Mouse (Mus musculus) splenic B cell, adult 2 months (primary cell): ENCODE measurements around the gene Dnajc25.

Source experiments
- DNase-seq: peaks from one replicate; pipeline ENCODE4 v3.0.0-alpha.2; 2011; ENCODE audit warnings: low read depth, low spot score
- H3K27me3 ChIP-seq: 2 replicates; pipeline ENCODE4 v1.6.1; 2012; ENCODE audit warnings: mild to moderate bottlenecking, low read length, moderate library complexity, mixed read lengths; ENCODE audit not compliant: control insufficient read depth, poor library complexity, insufficient read depth, severe bottlenecking
- H3K36me3 ChIP-seq: 2 replicates; pipeline ENCODE4 v1.6.1; 2012; ENCODE audit warnings: mild to moderate bottlenecking, low read length, moderate library complexity, mixed read lengths; ENCODE audit not compliant: control insufficient read depth, poor library complexity, insufficient read depth, severe bottlenecking

Dnajc25 gene

DNA sequence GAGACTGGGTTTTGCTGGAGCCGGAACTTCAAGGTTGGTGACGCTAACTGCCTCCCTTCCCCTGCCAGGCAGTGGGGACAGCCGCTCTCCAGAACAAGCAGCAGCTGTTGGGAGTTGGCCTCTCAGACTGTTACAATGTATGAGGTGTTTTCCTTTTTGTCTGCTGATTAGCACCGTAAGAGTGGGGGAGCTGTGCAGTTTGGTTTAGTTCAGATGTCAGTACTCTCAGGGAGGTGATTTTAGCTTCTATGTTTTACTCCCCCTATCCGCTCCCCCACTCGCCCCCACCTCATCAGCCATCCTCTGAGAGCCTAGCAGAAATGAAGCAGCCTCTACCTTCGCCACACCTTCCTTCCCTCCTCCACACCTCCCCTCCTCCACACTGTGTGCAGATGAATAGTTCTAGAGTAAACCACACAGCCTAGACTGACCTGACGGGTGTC, 410 bp downstream of the Dnajc25 start:
- no peaks in the 10 kb centered on the region for H3K27me3 ChIP-seq
- DNase-seq, result no peak

GRCm38 (mm10) chr4:58997081-58997480, 2.2 kb downstream of the Dnajc25 start:
- no peak for DNase-seq
- Histone ChIP-seq H3K36me3 (no peaks in the 10 kb centered on the region), H3K27me3 (no peaks in the 10 kb centered on the region)

More for the DNA sequence above, 410 bp downstream of the Dnajc25 start:
- no peaks in the 10 kb centered on the region for H3K36me3 ChIP-seq

- no peaks in the 10 kb centered on the region for H3K36me3 ChIP-seq
- DNase-seq, result no peak
- H3K27me3 ChIP-seq, result no peaks in the 10 kb centered on the region
Measured at GRCm38 (mm10) chr4:58998688-58999087, 3.8 kb downstream of the Dnajc25 start.

GRCm38 (mm10) chr4:58999686-59000085, 4.8 kb downstream of the Dnajc25 start:
- DNase-seq, result peak; percentile 85
- no peaks in the 10 kb centered on the region for H3K36me3 ChIP-seq
- H3K27me3 ChIP-seq, result no peaks in the 10 kb centered on the region

DNA sequence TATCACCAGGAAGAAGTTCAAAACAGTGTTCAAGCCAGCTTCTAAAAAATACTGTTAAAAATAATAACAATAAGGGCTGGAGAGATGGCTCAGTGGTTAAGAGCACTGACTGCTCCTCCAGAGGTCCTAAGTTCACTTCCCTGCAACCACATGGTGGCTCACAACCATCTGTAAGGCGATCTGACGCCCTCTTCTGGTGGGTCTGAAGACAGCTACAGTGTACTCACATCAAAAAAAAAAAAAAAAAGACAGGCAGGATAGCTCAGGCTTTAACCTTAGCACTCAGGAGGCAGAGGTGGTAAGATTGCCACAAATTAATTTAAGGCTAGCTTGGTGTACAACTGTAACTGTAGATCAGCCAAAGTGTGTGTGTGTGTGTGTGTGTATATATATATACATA, 5.8 kb downstream of the Dnajc25 start:
- H3K27me3 ChIP-seq, result no peaks in the 10 kb centered on the region
- peak; percentile 89 for DNase-seq
- no peaks in the 10 kb centered on the region for H3K36me3 ChIP-seq

GRCm38 (mm10) chr4:59002948-59003805, 8.3 kb downstream of the Dnajc25 start, which contains the start of gene Gm20503:
Gene Gm20503 (plus strand): TSS chr4:59003210.
- H3K36me3 ChIP-seq, result no peaks in the 10 kb centered on the region
- H3K27me3 ChIP-seq, result no peaks in the 10 kb centered on the region
- peak; percentile 95 for DNase-seq

DNA sequence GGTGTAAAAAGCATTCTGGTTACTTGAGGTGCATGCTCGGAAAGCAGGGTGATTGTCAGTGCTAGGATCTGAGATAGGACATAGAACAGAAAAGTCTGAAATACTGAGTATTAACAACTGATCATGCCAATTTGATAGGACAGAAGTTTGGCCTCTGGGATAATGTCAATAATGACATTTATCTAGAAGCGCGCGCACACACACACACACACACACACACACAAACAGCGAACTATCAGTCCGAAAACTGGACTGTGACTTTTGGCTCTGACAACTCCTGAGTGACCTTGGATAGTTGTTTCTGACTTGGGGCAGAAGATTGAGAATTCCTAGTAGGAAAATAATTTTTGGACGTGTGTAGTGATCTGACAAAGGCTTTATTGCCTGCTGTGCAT, 8.9 kb downstream of the Dnajc25 start:
- no peaks in the 10 kb centered on the region for H3K27me3 ChIP-seq
- no peaks in the 10 kb centered on the region for H3K36me3 ChIP-seq
- no peak for DNase-seq

- Histone ChIP-seq H3K27me3 (no peaks in the 10 kb centered on the region; the same call in 1 of the 2 replicates), H3K36me3 (no peaks in the 10 kb centered on the region)
- no peak for DNase-seq
Measured at GRCm38 (mm10) chr4:59006211-59006610, 11.3 kb downstream of the Dnajc25 start.

DNA sequence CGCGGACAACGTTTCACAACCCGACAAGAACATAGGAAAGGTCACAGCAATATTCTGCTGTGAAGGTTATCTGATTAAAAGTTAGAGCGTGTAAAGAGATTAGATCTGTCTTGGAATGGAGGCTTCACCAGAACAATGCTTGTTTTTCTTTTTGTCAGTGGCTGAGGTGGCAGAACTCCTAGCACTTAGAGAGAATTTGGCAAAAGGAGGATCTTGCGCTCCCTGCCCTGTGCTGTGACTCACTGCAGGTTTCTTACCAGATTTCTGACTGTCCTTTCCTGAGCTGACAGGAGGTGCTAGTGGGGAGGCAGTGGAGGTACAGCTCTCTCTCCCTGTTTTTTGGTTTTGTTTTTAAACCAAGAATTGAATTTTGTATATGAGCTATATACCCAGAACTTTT, 12.2 kb downstream of the Dnajc25 start:
- Histone ChIP-seq H3K36me3 (no peaks in the 10 kb centered on the region), H3K27me3 (no peaks in the 10 kb centered on the region; the same call in 1 of the 2 replicates)
- no peak for DNase-seq

DNA sequence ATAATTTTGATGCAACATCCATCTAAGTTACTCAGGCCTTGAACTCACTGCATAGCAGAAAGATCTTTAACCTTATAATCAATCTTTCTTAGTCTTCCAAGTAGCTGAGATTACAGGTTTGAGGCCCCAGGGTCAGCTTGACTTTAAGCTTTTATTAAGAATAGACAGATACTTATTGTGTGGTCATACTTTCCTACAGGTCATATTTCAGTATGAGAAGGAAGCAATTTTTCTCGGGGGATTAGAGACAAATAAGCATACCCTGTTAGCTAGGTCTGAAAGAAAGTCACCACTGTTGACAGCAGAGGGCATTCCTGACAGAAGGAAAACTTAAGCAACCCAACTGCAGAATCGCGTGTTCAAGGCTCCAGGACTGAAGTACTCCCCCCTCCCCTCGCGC, 13.1 kb downstream of the Dnajc25 start:
- DNase-seq, result no peak
- Histone ChIP-seq H3K36me3 (no peaks in the 10 kb centered on the region), H3K27me3 (no peaks in the 10 kb centered on the region; the same call in 1 of the 2 replicates)

GRCm38 (mm10) chr4:59009186-59009585, 14.3 kb downstream of the Dnajc25 start:
- no peaks in the 10 kb centered on the region; the same call in 1 of the 2 replicates for H3K36me3 ChIP-seq
- peak; percentile 62 for DNase-seq
- no peaks in the 10 kb centered on the region; the same call in none of the 2 replicates for H3K27me3 ChIP-seq

DNA sequence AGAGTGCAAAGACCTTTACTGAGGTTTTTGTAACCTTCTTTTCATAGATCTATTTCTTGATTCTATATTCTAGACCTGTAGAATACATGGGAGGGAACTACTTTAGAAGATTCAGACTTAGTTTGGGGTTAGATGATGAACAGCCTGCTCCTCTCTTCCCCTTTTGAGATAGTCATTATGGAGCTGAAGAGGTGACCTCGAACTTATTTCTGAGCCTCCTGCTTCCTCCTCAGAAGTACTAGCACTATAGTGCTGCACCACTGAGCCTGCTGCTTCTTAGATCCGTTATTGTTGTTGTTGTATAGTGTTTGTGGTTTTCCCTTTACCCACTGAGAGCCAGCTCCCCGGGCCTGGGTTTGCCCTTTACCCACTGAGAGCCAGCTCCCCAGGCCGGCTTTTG, 14.8 kb downstream of the Dnajc25 start:
- DNase-seq, result peak; percentile 34
- Histone ChIP-seq H3K27me3 (no peaks in the 10 kb centered on the region; the same call in none of the 2 replicates), H3K36me3 (no peaks in the 10 kb centered on the region; the same call in 1 of the 2 replicates)

DNA sequence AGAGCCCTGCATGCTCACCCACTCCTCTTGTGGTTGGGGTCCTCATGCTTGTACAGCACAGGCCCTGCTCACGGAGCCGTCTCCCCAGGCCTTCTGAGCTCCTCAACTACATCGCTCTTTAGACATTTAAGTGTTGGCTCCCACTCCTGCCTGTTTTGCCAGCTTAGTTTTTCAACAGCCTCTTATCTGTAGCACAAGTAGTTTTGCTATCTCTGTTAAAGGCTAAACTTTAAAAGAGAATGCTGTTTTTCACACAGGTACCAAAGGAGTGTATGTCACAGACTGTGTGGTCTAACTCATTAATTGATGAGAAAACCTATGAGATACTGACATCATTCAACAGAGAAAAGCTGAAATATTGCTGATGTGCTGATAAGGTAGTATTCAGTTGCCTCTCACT, 16.6 kb downstream of the Dnajc25 start:
- no peak for DNase-seq
- no peaks in the 10 kb centered on the region; the same call in none of the 2 replicates for H3K27me3 ChIP-seq
- no peaks in the 10 kb centered on the region; the same call in 1 of the 2 replicates for H3K36me3 ChIP-seq

- no peak for DNase-seq
- Histone ChIP-seq H3K27me3 (no peaks in the 10 kb centered on the region; the same call in none of the 2 replicates), H3K36me3 (peaks cover 2% of the 10 kb centered on the region)
Measured at GRCm38 (mm10) chr4:59015181-59015580, 20.3 kb downstream of the Dnajc25 start.

GRCm38 (mm10) chr4:59016922-59017321, 22.1 kb downstream of the Dnajc25 start:
- DNase-seq, result no peak
- Histone ChIP-seq H3K27me3 (no peaks in the 10 kb centered on the region; the same call in 1 of the 2 replicates), H3K36me3 (peaks cover 4% of the 10 kb centered on the region)
